Mouse (Mus musculus): ENCODE measurements at regions not wholly inside any gene's neighbourhood (a gene's known extent, or its start where the extent isn't known, plus 50 kb on each side); places are given as distances from the start of the nearest gene placed in this dataset.

- DNase-seq (ENCODE audit: low spot score) (no peak), ATAC-seq (ENCODE audit: extremely low read depth, insufficient number of reproducible peaks, low FRiP score, poor library complexity, severe bottlenecking) (no peak)
- no peaks in the 10 kb centered on the region for H3K4me1 ChIP-seq (ENCODE audit: insufficient read depth, low read depth, low read length)
- TF ChIP-seq CTCF (IDR thresholded peaks at IDR 0.05; ENCODE audit: low read depth, low read length) (no peak), GATA1 (IDR thresholded peaks at IDR 0.05; ENCODE audit: borderline replicate concordance, low read length) (no peak), GATA2 (IDR thresholded peaks at IDR 0.05; ENCODE audit: borderline replicate concordance, low read depth, low read length) (no peak), TAL1 (conservative IDR thresholded peaks at IDR 0.05; ENCODE audit: low read depth, low read length) (no peak), POLR2AphosphoS5 (IDR thresholded peaks at IDR 0.05; ENCODE audit: insufficient replicate concordance, low read depth, low read length) (no peak)
- no peaks in the 10 kb centered on the region for H3K36me3 ChIP-seq (replicated peaks)
- no peak overlapping the region for H3K4me3 ChIP-seq (ENCODE audit: low read depth, low read length)
- H3K27me3 ChIP-seq (ENCODE audit: insufficient read depth, low read length): no peaks in the 10 kb centered on the region
- peaks cover 54% of the 10 kb centered on the region for H3K9me3 ChIP-seq (replicated peaks)
Observed at GRCm38 (mm10) chr10:83910649-83911370, 188.1 kb downstream of the 1500009L16Rik start.

- no peak for ATAC-seq (ENCODE audit: extremely low read depth, insufficient number of reproducible peaks, low FRiP score, poor library complexity, severe bottlenecking)
- Histone ChIP-seq H3K27me3 (ENCODE audit: insufficient read depth, low read length) (no peaks in the 10 kb centered on the region), H3K4me3 (ENCODE audit: low read depth, low read length) (no peak overlapping the region), H3K9me3 (replicated peaks) (peaks cover 57% of the 10 kb centered on the region), H3K4me1 (ENCODE audit: insufficient read depth, low read depth, low read length) (no peaks in the 10 kb centered on the region), H3K36me3 (replicated peaks) (no peaks in the 10 kb centered on the region)
- no peak for DNase-seq (ENCODE audit: low spot score)
- TF ChIP-seq GATA1 (IDR thresholded peaks at IDR 0.05; ENCODE audit: borderline replicate concordance, low read length) (no peak), TAL1 (conservative IDR thresholded peaks at IDR 0.05; ENCODE audit: low read depth, low read length) (no peak), POLR2AphosphoS5 (IDR thresholded peaks at IDR 0.05; ENCODE audit: insufficient replicate concordance, low read depth, low read length) (no peak), CTCF (IDR thresholded peaks at IDR 0.05; ENCODE audit: low read depth, low read length) (no peak), GATA2 (IDR thresholded peaks at IDR 0.05; ENCODE audit: borderline replicate concordance, low read depth, low read length) (no peak)
Observed at GRCm38 (mm10) chr10:83914401-83915132, 191.9 kb downstream of the 1500009L16Rik start.

GRCm38 (mm10) chr10:83915133-83915730 lies 192.6 kb downstream of the 1500009L16Rik start:
- TF ChIP-seq TAL1 (conservative IDR thresholded peaks at IDR 0.05; ENCODE audit: low read depth, low read length): no peak
- no peak for TF ChIP-seq GATA2 (IDR thresholded peaks at IDR 0.05; ENCODE audit: borderline replicate concordance, low read depth, low read length)
- no peak for TF ChIP-seq CTCF (IDR thresholded peaks at IDR 0.05; ENCODE audit: low read depth, low read length)
- no peak for TF ChIP-seq GATA1 (IDR thresholded peaks at IDR 0.05; ENCODE audit: borderline replicate concordance, low read length)
- DNase-seq (ENCODE audit: low spot score) (no peak), ATAC-seq (ENCODE audit: extremely low read depth, insufficient number of reproducible peaks, low FRiP score, poor library complexity, severe bottlenecking) (no peak)
- peaks cover 57% of the 10 kb centered on the region for H3K9me3 ChIP-seq (replicated peaks)
- H3K27me3 ChIP-seq (ENCODE audit: insufficient read depth, low read length): no peaks in the 10 kb centered on the region
- H3K36me3 ChIP-seq (replicated peaks): no peaks in the 10 kb centered on the region
- H3K4me1 ChIP-seq (ENCODE audit: insufficient read depth, low read depth, low read length): no peaks in the 10 kb centered on the region
- no peak overlapping the region for H3K4me3 ChIP-seq (ENCODE audit: low read depth, low read length)

GRCm38 (mm10) chr10:83926990-83927389 lies 204.3 kb downstream of the 1500009L16Rik start:
- Histone ChIP-seq H3K9me3 (replicated peaks) (peaks cover 36% of the 10 kb centered on the region), H3K4me3 (ENCODE audit: low read depth, low read length) (no peak overlapping the region), H3K4me1 (ENCODE audit: insufficient read depth, low read depth, low read length) (no peaks in the 10 kb centered on the region), H3K27me3 (ENCODE audit: insufficient read depth, low read length) (no peaks in the 10 kb centered on the region), H3K36me3 (replicated peaks) (no peaks in the 10 kb centered on the region)
- ATAC-seq (ENCODE audit: extremely low read depth, insufficient number of reproducible peaks, low FRiP score, poor library complexity, severe bottlenecking): no peak
- no peak for DNase-seq (ENCODE audit: low spot score)
- TF ChIP-seq POLR2AphosphoS5 (IDR thresholded peaks at IDR 0.05; ENCODE audit: insufficient replicate concordance, low read depth, low read length) (no peak), GATA2 (IDR thresholded peaks at IDR 0.05; ENCODE audit: borderline replicate concordance, low read depth, low read length) (no peak), GATA1 (IDR thresholded peaks at IDR 0.05; ENCODE audit: borderline replicate concordance, low read length) (no peak), TAL1 (conservative IDR thresholded peaks at IDR 0.05; ENCODE audit: low read depth, low read length) (no peak), CTCF (IDR thresholded peaks at IDR 0.05; ENCODE audit: low read depth, low read length) (no peak)

GRCm38 (mm10) chr10:83927554-83927953 lies 204.9 kb downstream of the 1500009L16Rik start:
- Histone ChIP-seq H3K4me3 (ENCODE audit: low read depth, low read length) (no peak overlapping the region), H3K36me3 (replicated peaks) (no peaks in the 10 kb centered on the region), H3K9me3 (replicated peaks) (peaks cover 42% of the 10 kb centered on the region), H3K4me1 (ENCODE audit: insufficient read depth, low read depth, low read length) (no peaks in the 10 kb centered on the region), H3K27me3 (ENCODE audit: insufficient read depth, low read length) (no peaks in the 10 kb centered on the region)
- TF ChIP-seq GATA2 (IDR thresholded peaks at IDR 0.05; ENCODE audit: borderline replicate concordance, low read depth, low read length) (no peak), CTCF (IDR thresholded peaks at IDR 0.05; ENCODE audit: low read depth, low read length) (no peak), POLR2AphosphoS5 (IDR thresholded peaks at IDR 0.05; ENCODE audit: insufficient replicate concordance, low read depth, low read length) (no peak), GATA1 (IDR thresholded peaks at IDR 0.05; ENCODE audit: borderline replicate concordance, low read length) (no peak), TAL1 (conservative IDR thresholded peaks at IDR 0.05; ENCODE audit: low read depth, low read length) (no peak)
- ATAC-seq (ENCODE audit: extremely low read depth, insufficient number of reproducible peaks, low FRiP score, poor library complexity, severe bottlenecking) (no peak), DNase-seq (ENCODE audit: low spot score) (no peak)

- Histone ChIP-seq H3K9me3 (replicated peaks) (peaks cover 63% of the 10 kb centered on the region), H3K4me1 (ENCODE audit: insufficient read depth, low read depth, low read length) (no peaks in the 10 kb centered on the region), H3K27me3 (ENCODE audit: insufficient read depth, low read length) (no peaks in the 10 kb centered on the region), H3K36me3 (replicated peaks) (no peaks in the 10 kb centered on the region), H3K4me3 (ENCODE audit: low read depth, low read length) (no peak overlapping the region)
- TF ChIP-seq TAL1 (conservative IDR thresholded peaks at IDR 0.05; ENCODE audit: low read depth, low read length) (no peak), CTCF (IDR thresholded peaks at IDR 0.05; ENCODE audit: low read depth, low read length) (no peak), GATA1 (IDR thresholded peaks at IDR 0.05; ENCODE audit: borderline replicate concordance, low read length) (no peak), GATA2 (IDR thresholded peaks at IDR 0.05; ENCODE audit: borderline replicate concordance, low read depth, low read length) (no peak)
- ATAC-seq (ENCODE audit: extremely low read depth, insufficient number of reproducible peaks, low FRiP score, poor library complexity, severe bottlenecking) (no peak), DNase-seq (ENCODE audit: low spot score) (no peak)
Observed at GRCm38 (mm10) chr10:83931758-83932157, 209.1 kb downstream of the 1500009L16Rik start.

All from G1E (cell line).